Mouse (Mus musculus) spleen, adult 2 months (tissue): ENCODE results near the gene Mis12.

ENCODE experiments used
- CTCF ChIP-seq: fragments of 200-500 bp; IDR thresholded peaks from 2 replicates; pipeline ENCODE4 v1.5.1; 2011; ENCODE audit warnings: mild to moderate bottlenecking, inconsistent platforms; ENCODE audit not compliant: insufficient read depth, insufficient read length, insufficient replicate concordance; ENCODE audit errors: extremely low read depth
- POLR2A ChIP-seq: fragments of 200-500 bp; IDR thresholded peaks from 2 replicates; pipeline ENCODE4 v1.6.1; 2011; ENCODE audit warnings: low read depth, low read length, inconsistent platforms

DNA sequence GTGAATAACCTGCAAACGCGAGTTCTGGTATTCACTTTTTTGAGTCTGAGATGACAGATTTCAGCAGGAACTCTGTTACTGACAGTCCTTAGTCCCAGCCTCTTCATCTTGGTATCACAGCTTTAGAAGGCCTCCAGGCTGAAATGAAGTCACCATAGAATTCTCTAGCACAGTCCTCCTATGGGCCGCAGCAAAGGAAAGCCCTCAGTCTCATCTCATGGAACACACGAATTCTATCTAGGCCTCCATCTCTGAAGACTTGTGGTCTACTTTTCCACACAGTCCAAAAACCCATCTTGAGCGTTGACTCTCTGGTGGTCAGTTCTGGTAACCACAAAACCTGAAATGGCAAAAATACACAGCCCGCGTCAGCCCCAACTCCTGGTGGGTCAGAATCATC is 12.7 kb downstream of the Mis12 start:
- no peak for TF ChIP-seq CTCF
- TF ChIP-seq POLR2A: no peak
